Mouse (Mus musculus) thymus, postnatal 25 days (tissue): ENCODE results near the gene Casc1.
"Not testable (repeated sequence)": the region's sequence is repeated elsewhere in the genome, so short reads cannot be mapped to it uniquely, and the experiment has no call there.

ENCODE experiments used
- DNase-seq: peaks from one replicate; pipeline ENCODE4 v3.0.0; 2022

Casc1 gene

DNA sequence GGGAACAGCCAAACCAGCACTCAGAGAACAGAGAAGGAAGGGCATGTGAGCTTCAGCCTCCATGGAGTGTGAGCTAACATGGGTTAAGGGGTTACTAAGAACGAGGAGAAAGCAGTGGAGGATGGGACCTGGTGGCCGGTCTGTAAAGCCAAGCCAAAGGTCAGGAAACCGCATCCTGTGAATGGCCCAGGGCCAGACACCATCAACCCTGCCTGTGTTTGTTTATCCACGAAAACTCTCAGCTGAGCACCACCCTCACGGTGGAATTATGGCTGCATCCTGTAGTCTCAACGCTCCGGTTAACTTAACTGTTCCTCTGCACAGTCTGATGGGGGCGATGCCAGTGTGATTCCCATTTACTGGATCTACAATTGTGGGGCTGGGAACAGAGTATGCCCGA is 75.0 kb downstream of the Casc1 start:
- no peak for DNase-seq

DNA sequence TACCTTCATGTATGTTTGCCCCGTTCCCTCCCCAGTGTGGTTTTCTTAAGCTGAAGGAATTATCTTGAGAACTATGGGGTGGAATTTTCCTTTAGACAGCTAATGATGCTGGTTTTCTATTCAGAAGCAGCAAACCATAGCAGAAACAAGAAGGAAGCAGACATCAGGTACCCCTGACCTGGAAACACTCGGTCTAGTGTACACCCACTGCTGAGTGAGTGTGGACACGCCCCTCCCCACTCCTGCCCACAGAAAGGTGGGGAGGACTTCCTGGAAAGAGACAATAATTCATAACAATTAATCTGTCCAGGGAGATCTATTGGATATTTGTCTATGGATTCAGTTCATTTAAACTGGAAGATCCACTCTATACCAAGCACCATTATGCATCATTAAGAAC is 75.5 kb downstream of the Casc1 start:
- no peak for DNase-seq

DNA sequence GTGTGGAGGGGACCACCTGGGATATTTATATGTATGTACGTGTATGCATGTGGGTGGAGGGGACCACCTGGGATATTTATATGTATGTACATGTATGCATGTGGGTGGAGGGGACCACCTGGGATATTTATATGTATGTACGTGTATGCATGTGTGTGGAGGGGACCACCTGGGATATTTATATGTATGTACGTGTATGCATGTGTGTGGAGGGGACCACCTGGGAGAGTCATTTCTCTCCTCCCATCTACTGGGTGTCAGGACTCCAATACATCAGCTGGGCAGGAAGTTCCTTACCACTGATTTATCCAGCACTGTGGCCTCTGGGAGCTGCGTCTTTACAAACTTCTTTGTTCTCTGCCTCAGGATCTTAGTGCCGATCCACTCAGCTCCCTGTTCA is 77.8 kb downstream of the Casc1 start:
- DNase-seq: not testable (repeated sequence)

GRCm38 (mm10) chr6:145131991-145132390 is 78.8 kb downstream of the Casc1 start:
- DNase-seq: no peak

GRCm38 (mm10) chr6:145129563-145129962 is 81.2 kb downstream of the Casc1 start:
- DNase-seq: no peak

DNA sequence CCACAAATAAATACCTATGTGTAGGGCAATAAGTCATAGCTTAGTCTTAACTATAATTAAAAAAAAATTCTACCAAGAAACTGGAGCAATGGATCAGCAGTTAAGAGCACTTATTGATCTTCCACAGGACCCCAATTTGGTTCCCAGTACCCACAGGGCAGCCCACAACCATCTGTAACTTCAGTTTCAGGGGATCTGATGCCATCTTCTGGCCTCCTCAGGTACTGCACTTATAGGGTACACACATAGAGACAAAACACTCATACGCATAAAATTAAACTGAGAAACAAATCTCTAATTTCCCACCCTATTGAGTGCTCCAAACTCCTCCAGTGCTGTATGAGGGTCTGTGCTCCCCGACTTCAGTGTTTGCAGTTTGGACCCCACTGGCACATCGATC is 83.2 kb downstream of the Casc1 start:
- no peak for DNase-seq

DNA sequence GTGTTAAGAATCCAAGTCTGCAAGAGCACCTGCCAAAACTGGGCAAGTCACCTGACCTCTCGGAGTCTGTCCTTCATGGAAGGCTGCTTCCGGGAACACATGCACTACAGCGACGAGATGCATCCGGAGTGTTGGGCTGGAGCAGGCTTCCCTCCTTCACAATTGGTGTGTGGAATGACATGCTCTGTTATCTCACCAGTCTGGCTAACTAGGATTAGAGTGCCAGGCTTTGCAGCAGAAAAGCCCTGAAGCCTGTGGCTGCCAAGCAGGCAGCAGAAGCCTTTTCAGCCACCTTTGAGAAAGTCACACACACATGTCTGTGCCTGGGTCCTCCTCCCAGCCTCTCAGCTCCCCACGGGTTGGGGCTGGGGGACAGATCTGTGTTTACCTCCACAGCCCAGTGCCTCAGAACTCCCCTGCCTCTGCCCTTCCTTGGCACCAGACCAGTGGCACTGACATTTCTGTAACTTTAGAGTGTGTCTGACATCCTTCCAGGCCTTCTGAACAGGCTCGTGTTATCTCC is 85.2 kb downstream of the Casc1 start:
- DNase-seq: no peak
